Mouse (Mus musculus) stomach, adult 2 months (tissue): ENCODE measurements around the gene Chpf2. TPM values are rescaled to one million over a fixed set of nuclear protein-coding genes. Genes with fewer than 3 reads are reported as not detected.

ENCODE experiments used
- polyA plus RNA-seq: library from polyadenylated mRNA; depleted of rRNA; stranded (reverse); fragments of >200 nt; gene quantifications from 2 replicates; pipeline ENCODE4 v1.2.3, GENCODE M21; 2012; rRNA removed

The Chpf2 gene
- polyA plus RNA-seq = 26.1 and 27.7 TPM in 2 replicates

GRCm38 (mm10) chr5:24586547-24587199, at the start of gene Chpf2:
Chpf2 (plus strand) TSS chr5:24586741.

GRCm38 (mm10) chr5:24540387-24541143, 46.0 kb upstream of the Chpf2 start, which contains the start of gene Asb10:
Asb10 (minus strand) TSS chr5:24540978.

GRCm38 (mm10) chr5:24556709-24557108, 29.8 kb upstream of the Chpf2 start, which contains the start of gene 4931409K22Rik:
4931409K22Rik (minus strand) TSS chr5:24556809.

GRCm38 (mm10) chr5:24577183-24577929, 9.2 kb upstream of the Chpf2 start, which contains the start of gene Abcf2:
Abcf2 (minus strand) TSS chr5:24577467.

GRCm38 (mm10) chr5:24623986-24624821, 37.7 kb downstream of the Chpf2 start, which contains the start of gene Smarcd3:
Smarcd3 (minus strand) TSS chr5:24624411.

Other genes starting within 250 kb of the Chpf2 start
- gene Kcnh2, start 235.1 kb upstream of the Chpf2 start, polyA plus RNA-seq = 26.9 and 37.0 TPM in 2 replicates
- 4.6 TPM in 2 replicates for gene Nos3, start 221.9 kb upstream of the Chpf2 start, polyA plus RNA-seq
- gene Atg9b, start 194.6 kb upstream of the Chpf2 start, polyA plus RNA-seq = 15.6 and 34.2 TPM in 2 replicates
- 44.2 and 47.3 TPM in 2 replicates for gene Abcb8, start 193.1 kb upstream of the Chpf2 start, polyA plus RNA-seq
- 0.09 and 0.21 TPM in 2 replicates for gene Asic3, start 173.3 kb upstream of the Chpf2 start, polyA plus RNA-seq
- 39.9 and 41.2 TPM in 2 replicates for gene Cdk5, start 163.2 kb upstream of the Chpf2 start, polyA plus RNA-seq
- gene Slc4a2, start 162.9 kb upstream of the Chpf2 start, polyA plus RNA-seq = 175 and 193 TPM in 2 replicates
- 162 and 182 TPM in 2 replicates for gene Fastk, start 141.5 kb upstream of the Chpf2 start, polyA plus RNA-seq
- 49.2 and 79.9 TPM in 2 replicates for gene Tmub1, start 138.9 kb upstream of the Chpf2 start, polyA plus RNA-seq
- 46.6 and 48.4 TPM in 2 replicates for gene Agap3, start 134.6 kb upstream of the Chpf2 start, polyA plus RNA-seq
- not detected in 2 replicates for gene Gbx1, start 59.5 kb upstream of the Chpf2 start, polyA plus RNA-seq
- gene Asb10, start 45.8 kb upstream of the Chpf2 start, polyA plus RNA-seq = 1.7 TPM in 2 replicates
- gene 4931409K22Rik, start 29.9 kb upstream of the Chpf2 start, polyA plus RNA-seq = not detected in 2 replicates
- gene Abcf2, start 9.3 kb upstream of the Chpf2 start, polyA plus RNA-seq = 27.4 and 28.4 TPM in 2 replicates
- 39.3 and 74.8 TPM in 2 replicates for gene Smarcd3, start 37.7 kb downstream of the Chpf2 start, polyA plus RNA-seq
- gene Nub1, start 98.8 kb downstream of the Chpf2 start, polyA plus RNA-seq = 15.9 and 19.1 TPM in 2 replicates
- gene Wdr86, start 144.0 kb downstream of the Chpf2 start, polyA plus RNA-seq = 0.51 and 0.68 TPM in 2 replicates
- gene Crygn, start 171.3 kb downstream of the Chpf2 start, polyA plus RNA-seq = not detected in 2 replicates